Mouse (Mus musculus) stomach, postnatal 0 days (tissue): Measurements from ENCODE around the gene Nps. TPM values are rescaled to one million over a fixed set of nuclear protein-coding genes. Genes with fewer than 3 reads are reported as not detected.

Experiments used
- ATAC-seq: fragments of 200-750 bp; cut with Nextera tagmentation; 2 replicates; pipeline ENCODE4 v1.8.0; 2017; ENCODE audit not compliant: low FRiP score, low TSS enrichment
- DNase-seq: peaks from one replicate; pipeline ENCODE4 v3.0.0-alpha.2; 2016; ENCODE audit warnings: low spot score
- H3K27ac ChIP-seq: fragments of 300-500 bp; sonication (generic); replicated peaks from 2 replicates; pipeline ENCODE4 v1.5.1; 2014; ENCODE audit warnings: mild to moderate bottlenecking, control low read depth
- H3K27me3 ChIP-seq: fragments of 300-500 bp; sonication (generic); 2 replicates; pipeline ENCODE4 v1.6.1; 2014; ENCODE audit warnings: low read length; ENCODE audit not compliant: control insufficient read depth, insufficient read depth
- H3K36me3 ChIP-seq: fragments of 300-500 bp; sonication (generic); 2 replicates; pipeline ENCODE4 v1.6.1; 2014; ENCODE audit warnings: low read length, mixed read lengths; ENCODE audit not compliant: control insufficient read depth, insufficient read depth
- H3K4me1 ChIP-seq: fragments of 300-500 bp; sonication (generic); replicated peaks from 2 replicates; pipeline ENCODE4 v1.6.1; 2014; ENCODE audit warnings: antibody characterized with exemption; ENCODE audit not compliant: control insufficient read depth, insufficient read depth
- H3K4me2 ChIP-seq: fragments of 300-500 bp; sonication (generic); replicated peaks from 2 replicates; pipeline ENCODE4 v1.6.1; 2014; ENCODE audit warnings: low read depth, mild to moderate bottlenecking, control low read depth, moderate library complexity
- H3K4me3 ChIP-seq: fragments of 300-500 bp; sonication (generic); 2 replicates; pipeline ENCODE4 v1.5.1; 2014; ENCODE audit warnings: low read depth, low read length, control low read depth
- H3K9ac ChIP-seq: fragments of 300-500 bp; sonication (generic); 2 replicates; pipeline ENCODE4 v1.6.1; 2014; ENCODE audit warnings: mild to moderate bottlenecking, low read length, control low read depth, mixed read lengths
- H3K9me3 ChIP-seq: fragments of 300-500 bp; sonication (generic); 2 replicates; pipeline ENCODE4 v1.6.1; 2016; ENCODE audit warnings: low read length; ENCODE audit not compliant: control insufficient read depth
- CTCF ChIP-seq: IDR thresholded peaks from 2 replicates; pipeline ENCODE4 v1.5.1; 2016; ENCODE audit warnings: antibody characterized with exemption, low read depth, mild to moderate bottlenecking, moderate library complexity
- EP300 ChIP-seq: optimal IDR thresholded peaks from 2 replicates; pipeline ENCODE3; 2016; ENCODE audit warnings: antibody characterized with exemption
- WGBS: fragments of 180-500 bp; shearing (Covaris S2); extraction: QIAGEN DNeasy Blood & Tissue Kit; methylation state at CpG from one replicate; pipeline ENCODE4 v1.1.7; 2014; 5-methylcytosine and 5-hydroxymethylcytosine counted together
- polyA plus RNA-seq: library from polyadenylated mRNA; unstranded; fragments of >200 nt; fragmentation: Nextera tagmentation; extraction: Ambion mirVana; gene quantifications from 2 replicates; pipeline ENCODE4 v1.2.1, GENCODE M21; 2015

Gene Nps
- polyA plus RNA-seq, 1 experiment from 2014 or later = not detected

DNA sequence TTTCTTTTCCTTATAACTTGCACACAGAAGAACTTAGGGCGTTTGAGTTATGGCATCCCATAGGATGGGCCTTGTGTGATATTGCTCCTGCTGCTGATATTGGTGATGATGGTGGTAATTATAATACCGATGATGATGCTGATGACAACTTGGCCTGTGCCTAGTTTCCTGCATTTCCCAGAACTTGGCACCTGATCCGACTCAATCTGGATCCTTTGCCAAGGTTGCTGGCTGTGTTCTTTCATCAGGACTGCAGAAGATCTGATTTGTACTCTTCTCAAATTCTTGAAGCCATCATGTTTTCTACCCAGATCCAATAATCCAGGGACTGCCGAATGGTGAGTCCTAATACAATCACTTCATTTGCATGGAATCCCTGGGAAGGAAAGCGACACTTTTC, 32.5 kb upstream of the Nps start:
- TF ChIP-seq CTCF (no peak), EP300 (no peak)
- Histone ChIP-seq H3K27me3 (no peaks in the 10 kb centered on the region), H3K9me3 (no peaks in the 10 kb centered on the region), H3K4me1 (no peaks in the 10 kb centered on the region), H3K4me3 (no peak overlapping the region), H3K27ac (no peak overlapping the region), H3K4me2 (no peak overlapping the region), H3K9ac (no peak overlapping the region), H3K36me3 (no peaks in the 10 kb centered on the region)
- DNase-seq = no peak
- 81% methylated on average over 5 of the region's 5 CpGs for WGBS
- ATAC-seq = no peak

GRCm38 (mm10) chr7:135237152-135237551, 21.4 kb upstream of the Nps start:
- no peak for DNase-seq
- no peak overlapping the region for H3K27ac ChIP-seq
- 44% methylated on average over 3 of the region's 3 CpGs for WGBS

GRCm38 (mm10) chr7:135239441-135239840, 19.1 kb upstream of the Nps start:
- Histone ChIP-seq H3K27me3 (no peaks in the 10 kb centered on the region), H3K9me3 (no peaks in the 10 kb centered on the region), H3K36me3 (no peaks in the 10 kb centered on the region), H3K4me2 (no peak overlapping the region), H3K27ac (no peak overlapping the region), H3K4me3 (no peak overlapping the region), H3K9ac (no peak overlapping the region), H3K4me1 (no peaks in the 10 kb centered on the region)
- ATAC-seq (no peak), DNase-seq (no peak)
- 79% methylated on average over 4 of the region's 4 CpGs for WGBS
- TF ChIP-seq CTCF = no peak
- no peak for TF ChIP-seq EP300

More at GRCm38 (mm10) chr7:135237152-135237551, 21.4 kb upstream of the Nps start:
- peak; percentile 38; the same call in 1 of the 2 replicates for ATAC-seq
- no peaks in the 10 kb centered on the region for H3K27me3 ChIP-seq
- H3K9me3 ChIP-seq = no peaks in the 10 kb centered on the region
- no peak overlapping the region for H3K9ac ChIP-seq
- no peaks in the 10 kb centered on the region for H3K4me1 ChIP-seq
- TF ChIP-seq EP300 (no peak), CTCF (no peak)
- H3K36me3 ChIP-seq = no peaks in the 10 kb centered on the region
- H3K4me3 ChIP-seq = no peak overlapping the region
- no peak overlapping the region for H3K4me2 ChIP-seq

GRCm38 (mm10) chr7:135240006-135240405, 18.5 kb upstream of the Nps start:
- no peak for ATAC-seq
- Histone ChIP-seq H3K4me1 (no peaks in the 10 kb centered on the region), H3K27me3 (no peaks in the 10 kb centered on the region), H3K9ac (no peak overlapping the region), H3K36me3 (no peaks in the 10 kb centered on the region), H3K4me2 (no peak overlapping the region), H3K9me3 (no peaks in the 10 kb centered on the region), H3K4me3 (no peak overlapping the region), H3K27ac (no peak overlapping the region)
- TF ChIP-seq EP300 = no peak
- no peak for TF ChIP-seq CTCF
- 82% methylated on average over 6 of the region's 6 CpGs for WGBS
- no peak for DNase-seq

- ATAC-seq (no peak), DNase-seq (no peak)
- H3K36me3 ChIP-seq = no peaks in the 10 kb centered on the region
- no peak overlapping the region for H3K4me3 ChIP-seq
- no peaks in the 10 kb centered on the region for H3K27me3 ChIP-seq
- no peaks in the 10 kb centered on the region for H3K4me1 ChIP-seq
- TF ChIP-seq CTCF = no peak
- TF ChIP-seq EP300 = no peak
- WGBS = 80% methylated on average over 2 of the region's 2 CpGs
- no peak overlapping the region for H3K4me2 ChIP-seq
- no peak overlapping the region for H3K27ac ChIP-seq
- no peak overlapping the region for H3K9ac ChIP-seq
- H3K9me3 ChIP-seq = no peaks in the 10 kb centered on the region
These were observed 17.9 kb upstream of the Nps start for GRCm38 (mm10) chr7:135240636-135241035.

DNA sequence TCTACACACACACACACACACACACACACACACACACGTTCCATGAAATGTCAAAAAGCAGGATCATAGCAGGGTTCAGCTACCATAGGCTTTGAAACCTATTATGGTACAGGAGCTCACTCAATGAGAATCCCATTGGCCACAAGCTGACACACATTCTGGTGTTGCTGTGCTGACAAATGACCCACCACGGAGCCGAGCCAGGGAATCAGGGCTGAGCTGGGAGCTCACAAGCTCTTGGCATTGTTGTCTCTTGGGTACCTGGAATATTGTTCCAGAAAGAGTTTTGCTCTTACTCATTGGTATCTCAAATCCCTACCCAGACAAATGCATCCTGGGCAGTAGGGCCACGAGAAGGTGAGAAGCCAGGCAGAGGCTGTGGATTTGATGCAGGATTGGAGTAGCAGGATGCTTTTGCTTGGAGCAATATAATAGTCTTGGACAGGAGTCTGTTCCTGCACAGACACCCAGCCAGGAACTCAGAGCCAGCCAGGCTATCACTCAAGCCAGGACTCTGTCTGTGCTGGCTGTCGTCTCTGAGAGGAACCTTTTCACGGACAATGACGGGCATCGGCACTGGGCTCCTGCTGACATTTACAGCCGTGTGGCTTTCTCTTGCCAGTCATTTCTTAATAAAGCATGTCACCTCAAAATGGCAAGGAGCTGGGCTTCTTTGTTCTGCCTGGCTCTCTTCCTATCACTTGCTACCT, 14.2 kb upstream of the Nps start:
- ATAC-seq = no peak
- Histone ChIP-seq H3K27me3 (no peaks in the 10 kb centered on the region), H3K4me1 (no peaks in the 10 kb centered on the region), H3K4me3 (no peak overlapping the region), H3K9me3 (no peaks in the 10 kb centered on the region), H3K27ac (no peak overlapping the region), H3K36me3 (no peaks in the 10 kb centered on the region), H3K4me2 (no peak overlapping the region), H3K9ac (no peak overlapping the region)
- 76% methylated on average over 9 of the region's 9 CpGs for WGBS
- no peak for TF ChIP-seq EP300
- TF ChIP-seq CTCF = no peak
- DNase-seq = no peak
